Mouse (Mus musculus) T-cell, adult 2 months (primary cell): Measurements from ENCODE around the gene Fbxo33.

Source experiments
- DNase-seq: peaks from one replicate; pipeline ENCODE4 v3.0.0; 2022; ENCODE audit warnings: low spot score

The Fbxo33 gene

DNA sequence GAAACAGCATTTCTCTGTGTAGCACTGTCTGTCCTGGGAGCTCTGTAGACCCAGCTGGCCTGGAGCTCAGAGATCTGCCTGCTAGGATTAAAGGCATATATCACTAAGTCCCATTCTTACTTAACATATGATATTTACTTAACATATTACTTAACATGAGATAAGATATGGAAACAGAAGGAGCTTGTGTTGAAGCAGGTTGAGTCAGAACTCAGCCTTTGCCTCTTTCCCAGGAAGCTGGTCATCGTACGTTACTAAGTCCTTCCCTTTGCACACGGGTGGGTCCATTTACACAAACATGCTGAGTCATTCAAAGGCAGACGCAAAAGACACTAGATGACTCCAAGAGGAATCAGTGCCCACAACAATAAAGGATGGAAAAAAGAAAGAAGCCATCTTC is 20.8 kb downstream of the Fbxo33 start:
- no peak for DNase-seq

- no peak for DNase-seq
Measured at GRCm38 (mm10) chr12:59195941-59196340, 23.6 kb downstream of the Fbxo33 start.

DNA sequence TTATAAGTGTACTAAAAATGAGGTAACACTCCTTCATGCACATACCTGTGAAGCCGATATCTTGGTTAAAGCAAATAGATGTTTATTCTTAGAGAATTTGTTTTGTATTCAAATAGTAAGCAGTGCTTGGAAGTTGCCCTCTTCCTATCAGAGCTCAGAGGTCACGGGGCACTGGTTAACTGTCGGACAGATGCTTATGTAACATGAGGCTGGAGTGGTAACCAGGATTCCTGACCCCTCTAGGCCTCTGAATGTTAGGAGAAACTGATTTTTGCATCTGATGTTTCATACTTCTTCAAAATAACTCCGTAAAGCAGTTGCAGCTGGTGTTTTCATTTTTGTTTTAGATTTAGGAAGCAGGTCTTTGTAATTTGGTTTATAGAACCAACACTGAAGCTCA is 24.5 kb downstream of the Fbxo33 start:
- DNase-seq, result no peak

GRCm38 (mm10) chr12:59194341-59195003 is 25.1 kb downstream of the Fbxo33 start:
- no peak for DNase-seq

GRCm38 (mm10) chr12:59193637-59194036 is 25.9 kb downstream of the Fbxo33 start:
- DNase-seq, result no peak

DNA sequence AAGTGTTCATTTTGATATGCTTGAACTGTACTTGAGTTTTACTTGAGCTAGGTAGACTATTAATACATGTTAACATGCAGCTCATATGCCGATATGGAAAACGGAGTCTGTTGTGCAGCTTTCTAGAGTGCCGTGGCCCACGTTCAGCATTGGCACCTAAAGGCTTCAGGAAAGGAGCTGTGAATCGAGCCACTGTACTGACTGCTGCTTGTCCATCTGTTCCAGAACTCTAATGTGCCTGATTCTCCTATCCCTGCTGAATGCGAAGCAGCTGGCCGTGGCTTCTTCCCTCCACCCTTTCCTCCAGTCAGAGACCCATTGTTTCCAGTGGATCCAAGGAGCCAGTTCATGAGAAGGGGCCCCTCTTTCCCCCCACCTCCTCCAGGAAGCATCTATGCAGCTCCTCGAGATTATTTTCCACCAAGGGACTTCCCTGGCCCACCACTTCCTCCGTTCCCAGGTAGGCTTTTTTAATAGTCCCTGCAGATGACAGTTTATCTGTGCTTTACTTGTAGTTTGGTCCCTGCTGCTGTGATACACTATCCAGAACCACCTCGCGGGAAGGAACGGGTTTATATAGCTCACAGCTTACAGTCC is 31.3 kb downstream of the Fbxo33 start:
- no peak for DNase-seq

DNA sequence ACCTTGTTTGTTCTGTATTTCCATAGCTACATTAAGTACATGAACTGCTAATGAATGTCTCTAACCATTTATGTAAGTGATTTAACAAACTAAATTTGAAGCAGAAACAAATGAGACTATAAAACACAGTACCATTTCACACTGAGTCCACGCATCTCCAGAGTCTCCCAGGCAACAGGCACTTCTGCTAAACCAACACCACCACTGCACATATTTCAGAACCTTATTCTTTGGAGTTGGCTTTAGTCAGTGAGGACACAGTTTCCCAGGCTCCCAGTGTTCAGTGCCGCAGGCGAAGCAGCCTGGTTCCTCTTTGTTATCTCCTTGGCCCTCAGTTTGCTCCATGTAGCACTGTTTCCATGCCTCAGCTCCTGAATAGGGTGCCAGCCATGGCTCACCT is 41.7 kb downstream of the Fbxo33 start:
- no peak for DNase-seq

DNA sequence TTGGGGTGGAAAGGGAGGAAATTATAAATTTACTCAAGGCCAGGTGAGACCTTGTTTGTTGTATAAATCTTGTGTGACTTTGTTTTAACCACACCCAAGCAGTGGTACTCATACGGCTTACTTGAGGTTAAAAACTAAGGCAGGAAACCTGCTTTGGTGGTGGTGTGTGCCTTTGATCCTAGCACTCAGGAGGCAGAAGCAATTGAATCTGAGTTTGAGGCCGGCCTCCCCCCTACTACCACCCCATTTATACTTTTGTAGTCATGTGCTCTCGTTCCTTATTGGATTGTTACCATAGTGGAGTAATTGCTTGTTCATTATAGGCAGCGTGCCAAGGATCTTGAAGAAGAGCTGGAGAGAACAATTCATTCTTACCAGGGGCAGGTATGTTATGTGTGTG is 49.6 kb downstream of the Fbxo33 start:
- DNase-seq, result peak; percentile 53

DNA sequence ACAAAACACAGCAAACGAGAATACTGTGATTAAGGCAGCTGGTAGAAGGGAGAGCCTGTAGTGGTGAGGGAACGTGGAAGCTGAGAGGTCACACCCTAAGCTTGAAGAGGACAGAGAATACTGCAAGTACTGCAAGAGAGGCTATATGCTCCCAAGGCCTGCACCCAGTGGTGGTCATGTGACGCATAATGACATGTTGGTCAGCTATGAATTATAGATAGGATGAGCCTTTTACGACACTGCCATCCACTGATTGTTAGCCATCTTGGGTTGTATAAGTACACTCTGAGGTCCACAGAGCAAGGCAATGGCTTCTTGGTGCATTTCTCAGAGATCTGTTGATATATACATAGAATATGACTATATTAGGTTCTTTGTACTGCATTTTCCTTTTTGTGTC is 53.0 kb downstream of the Fbxo33 start:
- DNase-seq, result no peak

GRCm38 (mm10) chr12:59164522-59164921 is 55.0 kb downstream of the Fbxo33 start:
- peak; percentile 6 for DNase-seq

DNA sequence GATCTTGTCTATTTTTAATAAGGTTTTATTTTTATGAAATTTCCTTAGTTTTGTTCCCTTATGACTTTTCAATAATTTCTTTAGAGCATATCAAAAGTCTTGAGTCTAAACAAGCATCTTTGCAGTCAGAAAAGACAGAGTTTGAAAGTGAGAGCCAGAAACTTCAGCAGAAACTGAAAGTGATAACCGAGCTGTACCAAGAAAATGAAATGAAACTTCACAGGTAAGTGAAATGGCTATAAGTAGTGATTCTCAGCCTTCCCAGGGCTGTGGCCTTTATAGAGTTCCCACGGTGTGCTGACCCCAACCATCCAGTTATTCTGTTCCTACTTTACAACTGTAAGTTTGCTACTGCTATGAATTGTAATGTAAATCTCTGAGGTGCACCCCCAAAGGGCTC is 56.7 kb downstream of the Fbxo33 start:
- no peak for DNase-seq

DNA sequence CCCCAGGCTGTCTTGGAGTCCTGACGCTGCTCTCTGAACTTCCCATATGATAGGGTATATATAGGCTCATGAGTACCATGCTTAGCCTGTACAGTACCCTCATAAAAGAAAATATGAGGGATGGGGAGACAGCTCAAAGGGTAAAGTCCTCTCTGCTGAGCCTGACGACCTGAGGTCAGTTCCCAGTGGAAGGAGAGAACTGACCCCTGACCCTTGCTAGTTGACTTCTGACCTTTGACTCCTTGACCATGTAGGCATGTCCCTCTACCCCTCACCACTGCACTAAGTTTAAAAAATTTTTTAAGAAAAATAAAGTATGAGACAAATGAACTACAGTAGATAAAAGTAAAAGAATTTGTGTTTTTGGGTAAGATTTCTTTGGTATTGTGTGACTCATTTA is 58.4 kb downstream of the Fbxo33 start:
- DNase-seq, result no peak
